Mouse (Mus musculus): Measurements from ENCODE around the gene Lgals3bp.

DNA sequence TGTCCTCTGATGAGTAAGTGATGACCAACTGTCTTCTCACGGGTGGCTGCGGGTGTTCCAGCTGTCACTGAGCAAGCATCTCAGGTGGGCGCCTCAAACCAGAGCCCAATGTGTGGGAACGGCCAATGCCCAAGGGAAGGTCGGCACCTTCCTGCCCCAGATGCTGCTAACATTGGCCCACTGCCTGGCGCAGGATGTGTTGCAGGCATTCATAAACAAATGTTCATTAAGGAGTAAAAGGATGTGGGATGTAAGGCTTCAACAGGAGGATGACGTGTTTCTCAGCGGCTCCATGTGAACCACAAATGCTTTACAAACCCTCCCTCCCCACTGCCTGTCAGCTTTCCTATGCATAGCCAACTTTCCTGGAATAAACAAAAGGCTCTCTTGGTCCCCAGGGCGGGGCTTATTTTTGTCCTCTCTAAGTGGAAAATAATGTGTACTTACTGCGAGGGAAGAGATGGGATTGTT is 31.5 kb upstream of the Lgals3bp start:
- TF ChIP-seq CTCF (IDR thresholded peaks at IDR 0.05; ENCODE audit: insufficient read depth, low read length): no peak
- TF ChIP-seq POLR2A (IDR thresholded peaks at IDR 0.05; ENCODE audit: borderline replicate concordance, extremely low read depth, low read depth, low read length): no peak
